Mouse (Mus musculus) hindbrain, embryonic 10.5 days (tissue): ENCODE results near the gene Slc6a3. TPM values are rescaled to one million over a fixed set of nuclear protein-coding genes. Genes with fewer than 3 reads are reported as not detected.

Source experiments
- DNase-seq: peaks from one replicate; pipeline ENCODE4 v3.0.0-alpha.2; 2017; ENCODE audit warnings: low spot score
- H3K27ac ChIP-seq: fragments of 300-500 bp; sonication (generic); 2 replicates; pipeline ENCODE4 v1.5.1; 2016; ENCODE audit warnings: mild to moderate bottlenecking, moderate library complexity
- H3K27me3 ChIP-seq: fragments of 300-500 bp; sonication (generic); 2 replicates; pipeline ENCODE4 v1.6.1; 2016; ENCODE audit warnings: mild to moderate bottlenecking; ENCODE audit not compliant: poor library complexity, insufficient read depth, severe bottlenecking
- H3K36me3 ChIP-seq: fragments of 300-500 bp; sonication (generic); 2 replicates; pipeline ENCODE4 v1.6.1; 2016; ENCODE audit warnings: mild to moderate bottlenecking, moderate library complexity
- H3K4me1 ChIP-seq: fragments of 300-500 bp; sonication (generic); replicated peaks from 2 replicates; pipeline ENCODE4 v1.6.1; 2016; ENCODE audit warnings: mild to moderate bottlenecking
- H3K4me3 ChIP-seq: fragments of 300-500 bp; sonication (generic); 2 replicates; pipeline ENCODE4 v1.5.1; 2016; ENCODE audit warnings: mild to moderate bottlenecking, moderate library complexity
- H3K9me3 ChIP-seq: fragments of 300-500 bp; sonication (generic); 2 replicates; pipeline ENCODE4 v1.6.1; 2016; ENCODE audit warnings: mild to moderate bottlenecking, moderate library complexity
- WGBS: fragments of 180-500 bp; shearing (Covaris S2); methylation state at CpG from one replicate; pipeline ENCODE4 v1.1.7; 2016; 5-methylcytosine and 5-hydroxymethylcytosine counted together
- polyA plus RNA-seq: library from polyadenylated mRNA; unstranded; fragments of >200 nt; fragmentation: Nextera tagmentation; extraction: Ambion mirVana; gene quantifications from 2 replicates; pipeline ENCODE4 v1.2.1, GENCODE M21; 2016

Slc6a3 gene
- polyA plus RNA-seq, 1 experiment from 2014 or later: 0.10 TPM

- peaks cover 19% of the 10 kb centered on the region for H3K4me1 ChIP-seq
- H3K9me3 ChIP-seq: no peaks in the 10 kb centered on the region
- WGBS: 62% methylated on average over 4 of the region's 4 CpGs
- peaks cover 21% of the 10 kb centered on the region for H3K36me3 ChIP-seq
- H3K27ac ChIP-seq: peak overlapping the region; percentile 89
- no peaks in the 10 kb centered on the region for H3K27me3 ChIP-seq
- peak overlapping the region; percentile 72 for H3K4me3 ChIP-seq
- no peak for DNase-seq
Measured at GRCm38 (mm10) chr13:73603046-73603445, 66.5 kb downstream of the Slc6a3 start.

- peak within 1 kb of the TSS; percentile 72 for H3K4me3 ChIP-seq
- H3K9me3 ChIP-seq: no peaks in the 10 kb centered on the region
- H3K27ac ChIP-seq: peak within 1 kb of the TSS; percentile 89
- H3K27me3 ChIP-seq: no peaks in the 10 kb centered on the region
- WGBS: under 1% methylated on average over 53 of the region's 53 CpGs
- H3K36me3 ChIP-seq: peaks cover 27% of the 10 kb centered on the region
- peaks cover 19% of the 10 kb centered on the region for H3K4me1 ChIP-seq
- DNase-seq: peak; percentile 95
Measured at GRCm38 (mm10) chr13:73603522-73604155, 67.1 kb downstream of the Slc6a3 start, which contains the start of gene Clptm1l. Clptm1l (plus strand) TSS chr13:73604006.

GRCm38 (mm10) chr13:73604156-73604957 is 67.8 kb downstream of the Slc6a3 start:
- H3K36me3 ChIP-seq: peaks cover 34% of the 10 kb centered on the region
- H3K27ac ChIP-seq: peak overlapping the region; percentile 89
- peaks cover 19% of the 10 kb centered on the region for H3K4me1 ChIP-seq
- no peaks in the 10 kb centered on the region for H3K27me3 ChIP-seq
- H3K4me3 ChIP-seq: peak overlapping the region; percentile 72
- H3K9me3 ChIP-seq: no peaks in the 10 kb centered on the region
- WGBS: 5% methylated on average over 39 of the region's 39 CpGs
- DNase-seq: no peak

- WGBS: 91% methylated on average over 5 of the region's 5 CpGs
- no peak for DNase-seq
- H3K4me1 ChIP-seq: no peaks in the 10 kb centered on the region
- no peak overlapping the region for H3K27ac ChIP-seq
- no peaks in the 10 kb centered on the region for H3K27me3 ChIP-seq
- H3K9me3 ChIP-seq: no peaks in the 10 kb centered on the region
- H3K4me3 ChIP-seq: no peak overlapping the region
- H3K36me3 ChIP-seq: peaks cover 92% of the 10 kb centered on the region
Measured at GRCm38 (mm10) chr13:73618406-73618805, 81.9 kb downstream of the Slc6a3 start.

DNA sequence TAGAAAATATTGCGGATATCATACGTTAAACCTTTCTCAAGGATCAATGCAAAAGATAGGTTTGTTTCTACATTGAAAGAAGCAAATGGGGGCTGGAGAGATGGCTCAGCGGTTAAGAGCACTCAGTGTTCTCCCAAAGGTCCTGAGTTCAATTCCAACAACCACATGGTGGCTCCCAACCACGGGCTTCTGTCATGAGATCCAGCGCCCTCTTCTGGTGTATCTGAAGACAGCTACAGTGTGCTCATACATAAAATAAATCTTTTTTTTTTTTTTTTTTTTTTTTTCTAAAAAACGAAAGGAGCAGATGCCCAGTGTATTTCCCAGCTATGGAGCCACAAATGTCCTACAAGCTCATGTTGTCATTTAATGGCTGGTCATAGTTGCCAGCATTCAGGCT is 84.1 kb downstream of the Slc6a3 start:
- Histone ChIP-seq H3K4me3 (no peak overlapping the region), H3K27me3 (no peaks in the 10 kb centered on the region), H3K9me3 (no peaks in the 10 kb centered on the region), H3K36me3 (peaks cover 70% of the 10 kb centered on the region), H3K4me1 (no peaks in the 10 kb centered on the region), H3K27ac (no peak overlapping the region)
- WGBS: 72% methylated on average over 6 of the region's 6 CpGs
- no peak for DNase-seq

DNA sequence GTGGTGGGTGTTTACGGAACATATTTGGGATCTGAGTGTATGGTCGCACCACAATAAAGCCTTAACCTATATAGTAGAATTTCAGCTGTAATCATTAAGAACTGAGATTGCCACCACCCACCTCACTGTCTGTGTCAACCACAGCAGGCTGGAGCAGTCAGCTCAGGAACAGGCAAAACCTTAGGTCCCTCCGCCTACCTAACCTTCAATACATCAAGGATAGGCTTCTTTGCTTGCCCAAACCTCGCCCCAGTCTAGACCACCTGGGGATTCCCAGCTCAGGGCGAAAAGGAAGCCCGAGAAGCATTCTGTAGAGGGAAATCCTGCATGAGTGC is 89.8 kb downstream of the Slc6a3 start:
- H3K27ac ChIP-seq: peak overlapping the region; percentile 87
- DNase-seq: no peak
- H3K27me3 ChIP-seq: no peaks in the 10 kb centered on the region; the same call in 1 of the 2 replicates
- 44% methylated on average over 6 of the region's 6 CpGs for WGBS
- peaks cover 25% of the 10 kb centered on the region for H3K4me1 ChIP-seq
- H3K36me3 ChIP-seq: peaks cover 14% of the 10 kb centered on the region
- H3K9me3 ChIP-seq: no peaks in the 10 kb centered on the region
- H3K4me3 ChIP-seq: peak overlapping the region; percentile 72

DNA sequence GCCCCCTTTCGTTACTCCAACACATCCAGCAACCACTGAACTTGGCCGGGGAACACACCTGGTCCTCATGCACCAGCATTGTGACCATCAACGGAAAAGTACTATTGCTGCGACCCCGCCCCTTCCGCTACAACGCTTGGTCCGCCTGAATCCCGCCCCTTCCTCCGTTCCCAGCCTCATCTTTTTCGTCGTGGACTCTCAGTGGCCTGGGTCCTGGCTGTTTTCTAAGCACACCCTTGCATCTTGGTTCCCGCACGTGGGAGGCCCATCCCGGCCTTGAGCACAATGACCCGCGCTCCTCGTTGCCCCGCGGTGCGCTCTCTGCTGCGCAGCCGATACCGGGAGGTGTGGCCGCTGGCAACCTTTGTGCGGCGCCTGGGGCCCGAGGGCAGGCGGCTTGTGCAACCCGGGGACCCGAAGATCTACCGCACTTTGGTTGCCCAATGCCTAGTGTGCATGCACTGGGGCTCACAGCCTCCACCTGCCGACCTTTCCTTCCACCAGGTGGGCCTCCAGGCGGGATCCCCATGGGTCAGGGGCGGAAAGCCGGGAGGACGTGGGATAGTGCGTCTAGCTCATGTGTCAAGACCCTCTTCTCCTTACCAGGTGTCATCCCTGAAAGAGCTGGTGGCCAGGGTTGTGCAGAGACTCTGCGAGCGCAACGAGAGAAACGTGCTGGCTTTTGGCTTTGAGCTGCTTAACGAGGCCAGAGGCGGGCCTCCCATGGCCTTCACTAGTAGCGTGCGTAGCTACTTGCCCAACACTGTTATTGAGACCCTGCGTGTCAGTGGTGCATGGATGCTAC is 90.4 kb downstream of the Slc6a3 start, which contains the start of gene Tert:
Gene Tert, plus strand, starts transcription at position 167 of the 805 bp plus-strand sequence.
- Histone ChIP-seq H3K4me3 (peak within 1 kb of the TSS; percentile 72), H3K36me3 (peaks cover 9% of the 10 kb centered on the region; the same call in 1 of the 2 replicates), H3K27me3 (no peaks in the 10 kb centered on the region; the same call in 1 of the 2 replicates), H3K9me3 (no peaks in the 10 kb centered on the region), H3K4me1 (peaks cover 25% of the 10 kb centered on the region), H3K27ac (peak within 1 kb of the TSS; percentile 87)
- 10% methylated on average over 47 of the region's 47 CpGs for WGBS
- peak; percentile 70 for DNase-seq

Other genes starting within 250 kb of the Slc6a3 start
- gene Mrpl36, start 208.2 kb upstream of the Slc6a3 start, polyA plus RNA-seq: 139 and 152 TPM in 2 replicates
- gene Ndufs6, start 208.2 kb upstream of the Slc6a3 start, polyA plus RNA-seq: 401 and 402 TPM in 2 replicates
- gene Lpcat1, start 69.5 kb upstream of the Slc6a3 start, polyA plus RNA-seq: 58.1 and 66.3 TPM in 2 replicates
- 106 and 107 TPM in 2 replicates for gene Clptm1l, start 67.3 kb downstream of the Slc6a3 start, polyA plus RNA-seq
- 5.6 and 7.2 TPM in 2 replicates for gene Tert, start 90.2 kb downstream of the Slc6a3 start, polyA plus RNA-seq
- not detected in 2 replicates for gene Slc6a18, start 141.3 kb downstream of the Slc6a3 start, polyA plus RNA-seq
- gene Slc6a19, start 168.1 kb downstream of the Slc6a3 start, polyA plus RNA-seq: 0.34 TPM in 1 of 2 replicates, not detected in the other
- gene Slc12a7, start 196.3 kb downstream of the Slc6a3 start, polyA plus RNA-seq: 43.4 and 53.4 TPM in 2 replicates